Mouse (Mus musculus): ENCODE data around the gene Eif3k.

Eif3k gene

DNA sequence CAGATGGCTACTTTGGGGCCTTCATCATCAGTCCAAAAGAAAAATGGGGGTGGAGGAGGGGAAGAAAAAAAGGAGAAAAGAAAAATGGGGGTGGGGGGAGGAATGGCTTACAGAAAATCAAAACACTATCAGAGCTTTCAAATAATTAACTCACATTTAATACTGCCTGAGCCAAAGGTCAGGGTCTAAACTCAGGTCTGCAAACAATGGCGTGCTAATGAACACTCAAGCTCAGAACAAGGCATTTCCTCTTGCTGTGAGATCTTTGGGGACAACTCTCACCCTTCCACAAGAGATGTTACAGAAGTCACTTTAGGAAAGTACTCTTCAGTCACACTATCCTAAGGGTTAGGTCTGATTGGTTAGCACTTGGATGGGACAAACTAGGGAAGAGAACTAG lies 22.9 kb downstream of the Eif3k start:
- no peak for DNase-seq (ENCODE audit: low spot score)

GRCm38 (mm10) chr7:28957997-28958725 lies 23.5 kb downstream of the Eif3k start:
- DNase-seq (ENCODE audit: low spot score), result no peak

GRCm38 (mm10) chr7:28957286-28957685 lies 24.4 kb downstream of the Eif3k start:
- no peak for DNase-seq (ENCODE audit: low spot score)

DNA sequence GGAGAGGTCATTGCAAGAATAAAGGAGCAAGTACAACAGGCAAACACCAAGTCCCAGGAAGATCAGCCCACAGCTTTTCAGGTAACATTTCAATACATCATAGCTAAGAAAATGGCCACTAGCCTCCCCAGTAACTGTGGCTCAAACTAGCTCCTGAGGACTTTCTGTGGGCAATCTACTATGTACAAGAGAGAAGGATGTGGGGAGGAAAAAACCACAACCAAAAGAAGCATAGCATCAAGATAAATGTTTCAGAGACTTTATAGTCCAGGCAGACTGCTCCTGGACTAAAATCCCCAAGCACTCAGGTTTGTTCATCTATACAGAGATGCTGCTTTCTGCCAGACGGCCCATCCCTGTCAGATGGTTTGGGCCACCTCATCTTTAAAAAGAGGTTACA lies 25.4 kb downstream of the Eif3k start:
- DNase-seq (ENCODE audit: low spot score), result no peak

DNA sequence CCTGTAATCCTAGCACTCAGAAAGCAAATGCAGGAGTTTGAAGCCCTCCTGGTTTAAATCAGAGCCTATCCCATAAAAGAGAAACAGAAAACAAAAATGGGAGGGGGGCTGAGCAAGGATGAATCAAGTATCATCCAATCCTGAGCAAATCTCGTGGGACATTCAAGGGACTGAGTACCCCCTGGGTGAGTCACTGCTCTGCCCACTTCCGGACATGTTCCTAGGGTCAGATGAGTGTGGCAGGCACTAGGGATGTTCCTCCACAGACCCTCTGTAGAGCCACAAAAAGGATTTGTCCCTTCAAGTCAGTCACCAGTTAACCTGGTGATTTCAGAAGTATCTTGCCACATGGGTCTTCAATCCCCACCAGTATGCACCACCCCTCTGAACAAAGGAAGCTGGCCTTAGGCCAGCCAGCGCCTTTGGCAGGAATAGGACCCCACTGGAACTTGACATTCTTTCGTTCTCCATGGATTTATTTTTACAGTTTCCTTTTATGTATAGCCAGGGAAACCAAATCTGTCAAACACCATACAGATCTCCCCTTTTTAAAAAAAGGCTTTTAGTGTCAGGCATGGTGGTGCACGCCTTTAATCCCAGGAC lies 26.3 kb downstream of the Eif3k start:
- DNase-seq (ENCODE audit: low spot score), result no peak

- DNase-seq (ENCODE audit: low spot score), result no peak
Observed at GRCm38 (mm10) chr7:28954773-28955172, 26.9 kb downstream of the Eif3k start.

GRCm38 (mm10) chr7:28953476-28954376 lies 27.9 kb downstream of the Eif3k start:
- DNase-seq (ENCODE audit: low spot score), result no peak

DNA sequence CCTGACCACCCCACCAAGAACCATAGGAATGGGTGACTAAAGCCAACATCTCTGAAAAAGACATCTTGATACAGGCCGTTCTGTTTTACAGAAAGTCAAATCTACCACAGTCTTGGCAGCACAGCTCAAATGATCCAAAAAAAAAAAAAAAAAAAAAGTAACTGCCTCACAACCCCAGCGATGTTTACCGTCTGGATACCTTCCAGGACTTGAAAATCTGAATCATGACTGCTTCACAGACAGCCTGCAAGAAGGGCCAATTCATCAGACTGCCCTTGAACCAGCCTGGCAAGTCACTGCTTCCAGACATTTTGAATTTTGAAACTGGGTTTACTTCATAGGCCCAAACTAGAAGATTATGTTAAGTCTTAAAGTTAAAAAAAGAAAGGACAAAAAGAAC lies 28.9 kb downstream of the Eif3k start:
- DNase-seq (ENCODE audit: low spot score), result no peak

GRCm38 (mm10) chr7:28951764-28952163 lies 29.9 kb downstream of the Eif3k start:
- no peak for DNase-seq (ENCODE audit: low spot score)

- no peak for DNase-seq (ENCODE audit: low spot score)
Observed at GRCm38 (mm10) chr7:28950346-28951037, 31.2 kb downstream of the Eif3k start.

- DNase-seq (ENCODE audit: low spot score), result no peak
Observed at GRCm38 (mm10) chr7:28949298-28949697, 32.4 kb downstream of the Eif3k start.

DNA sequence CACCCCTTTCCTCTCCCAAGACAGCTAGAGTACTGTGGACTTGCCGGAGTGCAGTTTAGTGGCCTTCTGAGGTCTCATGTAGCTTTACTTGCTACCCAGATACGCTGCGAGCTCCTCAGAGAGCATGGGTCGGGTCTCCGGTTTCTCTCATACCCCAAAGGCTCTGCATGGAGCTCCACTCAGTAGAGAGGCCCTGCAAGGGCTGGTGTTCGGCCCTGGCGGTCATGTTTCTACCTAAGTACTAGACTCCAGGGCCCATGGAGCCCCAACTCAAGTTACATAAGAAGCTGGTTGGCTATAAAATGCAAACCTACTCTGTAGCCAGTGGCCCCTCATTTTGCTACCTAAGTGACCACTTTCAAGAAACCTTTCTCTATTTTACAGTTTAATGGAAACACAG lies 32.9 kb downstream of the Eif3k start:
- no peak for DNase-seq (ENCODE audit: low spot score)

GRCm38 (mm10) chr7:28946271-28946610 lies 35.4 kb downstream of the Eif3k start:
- DNase-seq (ENCODE audit: low spot score), result peak; percentile 38

- DNase-seq (ENCODE audit: low spot score), result peak; percentile 70
Observed at GRCm38 (mm10) chr7:28945416-28946270, 36.0 kb downstream of the Eif3k start.

- no peak for DNase-seq (ENCODE audit: low spot score)
Observed at GRCm38 (mm10) chr7:28944756-28945415, 36.8 kb downstream of the Eif3k start.

GRCm38 (mm10) chr7:28943451-28944180 lies 38.0 kb downstream of the Eif3k start:
- DNase-seq (ENCODE audit: low spot score), result peak; percentile 11

DNA sequence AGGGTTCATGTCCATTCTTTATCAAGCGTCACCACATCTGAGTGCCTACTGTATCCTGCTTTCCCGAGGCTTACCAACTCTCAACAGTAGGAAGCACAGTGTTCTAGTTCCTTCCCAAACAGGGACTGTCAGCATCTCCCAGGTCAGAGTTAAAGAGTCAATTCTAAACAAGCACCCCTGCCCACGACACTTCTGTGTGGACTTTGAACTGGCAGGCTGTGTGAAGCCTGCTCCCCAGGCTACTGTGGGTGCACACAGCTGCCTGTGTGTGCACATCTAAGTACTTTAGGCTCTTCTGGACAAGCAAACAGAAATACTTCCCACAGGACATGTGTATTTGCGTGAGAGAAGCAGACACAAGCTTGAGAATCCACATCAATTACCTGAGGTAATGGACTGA lies 40.1 kb downstream of the Eif3k start:
- DNase-seq (ENCODE audit: low spot score), result peak; percentile 72

DNA sequence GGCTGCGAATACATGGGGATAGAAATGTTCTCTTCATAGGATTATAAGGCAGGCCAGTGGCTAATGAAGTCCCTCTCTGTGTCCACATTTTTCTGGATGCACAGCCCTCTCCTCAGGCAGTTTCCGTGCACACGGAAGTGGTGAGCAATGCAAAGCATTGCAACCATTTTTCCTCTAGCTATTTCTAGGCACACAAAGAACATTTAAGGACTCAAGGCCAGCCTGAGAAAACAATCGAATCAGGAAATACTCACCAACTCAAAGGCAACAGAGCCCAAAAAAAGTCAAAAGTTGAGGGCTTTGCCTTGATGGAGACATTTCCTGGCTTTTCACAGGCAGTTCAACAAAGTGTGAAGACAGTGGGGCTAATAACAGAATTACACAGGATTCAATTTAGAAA lies 40.5 kb downstream of the Eif3k start:
- peak; percentile 6 for DNase-seq (ENCODE audit: low spot score)

GRCm38 (mm10) chr7:28939418-28940183 lies 42.1 kb downstream of the Eif3k start:
- DNase-seq (ENCODE audit: low spot score), result no peak
